Mouse (Mus musculus): ENCODE measurements around the gene Gm3285. TPM values are rescaled to one million over a fixed set of nuclear protein-coding genes. Genes with fewer than 3 reads are reported as not detected.

The Gm3285 gene
- polyA plus RNA-seq, 1 experiment from 2014 or later = not detected

- Histone ChIP-seq H3K27me3 (peaks cover 17% of the 10 kb centered on the region), H3K9me3 (replicated peaks) (no peaks in the 10 kb centered on the region), H3K27ac (no peak overlapping the region), H3K36me3 (no peaks in the 10 kb centered on the region), H3K9ac (no peak overlapping the region), H3K4me3 (peak overlapping the region; percentile 64; the same call in 1 of the 2 replicates), H3K4me1 (replicated peaks) (peaks cover 14% of the 10 kb centered on the region), H3K4me2 (peak overlapping the region; percentile 97)
- no peak for ATAC-seq (replicated peaks; ENCODE audit: insufficient number of reproducible peaks, insufficient read depth, low FRiP score, low read depth)
- WGBS = 86% methylated on average over 27 of the region's 27 CpGs
Observed at GRCm38 (mm10) chr10:77900903-77901818, 39.4 kb downstream of the Gm3285 start.

GRCm38 (mm10) chr10:77901871-77902210 lies 40.1 kb downstream of the Gm3285 start:
- no peaks in the 10 kb centered on the region for H3K36me3 ChIP-seq
- peak overlapping the region; percentile 60 for H3K9ac ChIP-seq
- H3K27me3 ChIP-seq = peaks cover 17% of the 10 kb centered on the region
- no peak for ATAC-seq (replicated peaks; ENCODE audit: insufficient number of reproducible peaks, insufficient read depth, low FRiP score, low read depth)
- 2% methylated on average over 14 of the region's 14 CpGs for WGBS
- no peak overlapping the region for H3K27ac ChIP-seq
- peak overlapping the region; percentile 97 for H3K4me2 ChIP-seq
- peak overlapping the region; percentile 64 for H3K4me3 ChIP-seq
- H3K9me3 ChIP-seq (replicated peaks) = no peaks in the 10 kb centered on the region
- H3K4me1 ChIP-seq (replicated peaks) = peaks cover 14% of the 10 kb centered on the region

DNA sequence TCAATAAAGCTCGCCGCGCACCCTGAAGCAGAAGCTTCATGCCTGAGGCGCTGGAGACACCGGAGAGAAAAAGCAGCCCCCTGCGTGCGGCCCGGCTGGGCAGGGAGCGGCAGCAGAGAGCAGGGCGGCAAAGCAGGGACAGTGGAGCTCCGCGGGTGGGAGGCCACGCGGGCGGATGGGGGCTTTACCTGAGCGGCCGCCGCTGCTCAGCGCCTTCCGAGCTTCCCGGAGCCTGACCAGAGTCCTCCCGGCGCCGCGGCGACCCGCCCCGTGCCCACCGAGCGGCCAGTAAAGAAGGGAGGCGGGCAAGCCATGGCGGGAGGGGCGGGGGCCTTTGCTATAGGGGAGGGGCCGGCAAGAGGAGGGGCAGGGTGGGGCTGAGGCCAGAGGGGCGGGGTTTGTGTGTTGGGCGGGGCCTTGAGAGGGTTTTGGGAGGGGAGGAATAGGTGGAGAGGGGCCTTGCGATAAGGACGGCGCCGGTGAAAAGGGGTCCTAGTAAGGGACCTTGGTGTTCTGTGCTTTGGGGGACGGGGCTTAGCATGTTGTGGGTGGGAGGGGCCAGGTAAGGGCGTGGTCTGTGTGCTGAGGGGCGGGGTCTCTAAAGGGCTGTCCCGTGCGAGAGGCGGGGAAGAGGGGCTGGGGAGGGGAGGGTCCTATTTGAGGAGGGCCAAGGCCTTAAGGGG lies 40.6 kb downstream of the Gm3285 start, which contains the start of gene Lrrc3:
Gene Lrrc3, minus strand, starts transcription at position 326 of the 683 bp plus-strand sequence.
- ATAC-seq (replicated peaks; ENCODE audit: insufficient number of reproducible peaks, insufficient read depth, low FRiP score, low read depth) = peak; percentile 78
- WGBS = under 1% methylated on average over 33 of the region's 46 CpGs
- H3K4me1 ChIP-seq (replicated peaks) = peaks cover 14% of the 10 kb centered on the region
- H3K4me3 ChIP-seq = peak within 1 kb of the TSS; percentile 64
- no peaks in the 10 kb centered on the region for H3K9me3 ChIP-seq (replicated peaks)
- H3K36me3 ChIP-seq = no peaks in the 10 kb centered on the region
- H3K9ac ChIP-seq = peak within 1 kb of the TSS; percentile 60
- H3K4me2 ChIP-seq = peak within 1 kb of the TSS; percentile 97
- no peak within 1 kb of the TSS for H3K27ac ChIP-seq
- peaks cover 17% of the 10 kb centered on the region for H3K27me3 ChIP-seq

DNA sequence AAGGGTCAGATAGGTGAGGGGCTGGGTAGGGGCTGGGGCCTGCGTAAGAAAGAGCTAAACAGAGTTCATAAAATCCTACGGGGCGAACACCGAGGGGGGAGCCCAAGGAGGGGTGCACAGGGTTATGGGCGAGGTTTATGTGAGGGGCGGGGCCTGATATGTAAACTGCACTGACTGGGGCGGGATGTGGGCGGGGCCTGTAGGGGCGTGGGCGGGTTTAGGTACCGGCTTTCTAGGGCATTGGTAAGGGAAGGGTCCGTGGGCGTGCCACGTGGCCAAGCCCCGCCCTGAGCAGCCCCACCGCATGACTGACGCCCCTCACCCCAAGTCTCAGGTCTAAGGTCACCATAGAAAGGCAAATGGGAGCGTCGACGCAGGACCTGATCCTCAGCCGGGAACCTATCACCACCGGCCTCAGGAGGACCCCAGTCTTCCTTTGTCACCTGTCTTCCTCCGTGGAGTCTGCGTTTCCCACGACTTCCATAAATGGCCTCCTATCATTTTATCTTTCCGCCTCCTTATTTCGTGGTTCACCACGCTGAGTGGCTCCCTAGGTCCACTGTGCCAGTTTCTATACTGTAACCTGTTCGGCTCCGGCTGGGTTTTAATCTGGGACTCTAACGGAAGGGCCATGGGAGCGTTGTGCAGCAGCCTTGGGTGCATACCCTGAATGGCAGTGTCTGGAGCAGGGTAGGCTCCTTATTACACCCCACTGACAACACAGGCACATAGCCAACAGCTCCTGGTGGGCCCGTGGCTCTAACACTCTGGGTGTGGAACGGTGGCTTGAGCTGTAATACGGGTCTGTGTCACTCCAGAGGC lies 41.3 kb downstream of the Gm3285 start:
- Histone ChIP-seq H3K9ac (no peak overlapping the region), H3K9me3 (replicated peaks) (no peaks in the 10 kb centered on the region), H3K4me3 (peak overlapping the region; percentile 64), H3K27ac (no peak overlapping the region), H3K36me3 (no peaks in the 10 kb centered on the region), H3K27me3 (peaks cover 17% of the 10 kb centered on the region), H3K4me1 (replicated peaks) (peaks cover 14% of the 10 kb centered on the region), H3K4me2 (peak overlapping the region; percentile 97)
- WGBS = 8% methylated on average over 35 of the region's 35 CpGs
- ATAC-seq (replicated peaks; ENCODE audit: insufficient number of reproducible peaks, insufficient read depth, low FRiP score, low read depth) = peak; percentile 60

Other genes starting within 250 kb of the Gm3285 start
- gene Ube2g2, start 239.7 kb upstream of the Gm3285 start, polyA plus RNA-seq (2015; fragmentation: Nextera tagmentation; extraction: Ambion mirVana) = 66.3 and 85.1 TPM in 2 replicates
- gene Tspear, start 175.4 kb upstream of the Gm3285 start, polyA plus RNA-seq (2015; fragmentation: Nextera tagmentation; extraction: Ambion mirVana) = 0.42 TPM in 1 of 2 replicates, not detected in the other
- gene Gm19402, start 171.2 kb upstream of the Gm3285 start, polyA plus RNA-seq (2015; fragmentation: Nextera tagmentation; extraction: Ambion mirVana) = not detected in 2 replicates
- gene Gm9508, start 164.7 kb upstream of the Gm3285 start, polyA plus RNA-seq (2015; fragmentation: Nextera tagmentation; extraction: Ambion mirVana) = not detected in 2 replicates
- gene Gm10272, start 155.3 kb upstream of the Gm3285 start, polyA plus RNA-seq (2015; fragmentation: Nextera tagmentation; extraction: Ambion mirVana) = not detected in 2 replicates
- gene Gm10024, start 150.5 kb upstream of the Gm3285 start, polyA plus RNA-seq (2015; fragmentation: Nextera tagmentation; extraction: Ambion mirVana) = not detected in 2 replicates
- gene Gm10142, start 146.2 kb upstream of the Gm3285 start, polyA plus RNA-seq (2015; fragmentation: Nextera tagmentation; extraction: Ambion mirVana) = not detected in 2 replicates
- not detected in 2 replicates for gene Krtap12-1, start 141.4 kb upstream of the Gm3285 start, polyA plus RNA-seq (2015; fragmentation: Nextera tagmentation; extraction: Ambion mirVana)
- gene Gm10100, start 135.5 kb upstream of the Gm3285 start, polyA plus RNA-seq (2015; fragmentation: Nextera tagmentation; extraction: Ambion mirVana) = not detected in 2 replicates
- gene Gm18596, start 119.3 kb upstream of the Gm3285 start, polyA plus RNA-seq (2015; fragmentation: Nextera tagmentation; extraction: Ambion mirVana) = not detected in 2 replicates
- not detected in 2 replicates for gene Gm9736, start 110.6 kb upstream of the Gm3285 start, polyA plus RNA-seq (2015; fragmentation: Nextera tagmentation; extraction: Ambion mirVana)
- gene Gm3233, start 102.3 kb upstream of the Gm3285 start, polyA plus RNA-seq (2015; fragmentation: Nextera tagmentation; extraction: Ambion mirVana) = not detected in 2 replicates
- gene Gm3238, start 90.7 kb upstream of the Gm3285 start, polyA plus RNA-seq (2015; fragmentation: Nextera tagmentation; extraction: Ambion mirVana) = not detected in 2 replicates
- gene Gm7138, start 85.0 kb upstream of the Gm3285 start, polyA plus RNA-seq (2015; fragmentation: Nextera tagmentation; extraction: Ambion mirVana) = not detected in 2 replicates
- not detected in 2 replicates for gene Gm3250, start 79.4 kb upstream of the Gm3285 start, polyA plus RNA-seq (2015; fragmentation: Nextera tagmentation; extraction: Ambion mirVana)
- not detected in 2 replicates for gene Gm7137, start 73.8 kb upstream of the Gm3285 start, polyA plus RNA-seq (2015; fragmentation: Nextera tagmentation; extraction: Ambion mirVana)
- gene Gm9639, start 66.9 kb upstream of the Gm3285 start, polyA plus RNA-seq (2015; fragmentation: Nextera tagmentation; extraction: Ambion mirVana) = not detected in 2 replicates
- gene Gm19668, start 62.8 kb upstream of the Gm3285 start, polyA plus RNA-seq (2015; fragmentation: Nextera tagmentation; extraction: Ambion mirVana) = not detected in 2 replicates
- not detected in 2 replicates for gene Gm9507, start 50.1 kb upstream of the Gm3285 start, polyA plus RNA-seq (2015; fragmentation: Nextera tagmentation; extraction: Ambion mirVana)
- gene Gm2696, start 47.3 kb upstream of the Gm3285 start, polyA plus RNA-seq (2015; fragmentation: Nextera tagmentation; extraction: Ambion mirVana) = not detected in 2 replicates
- gene Krtap10-4, start 34.9 kb upstream of the Gm3285 start, polyA plus RNA-seq (2015; fragmentation: Nextera tagmentation; extraction: Ambion mirVana) = not detected in 2 replicates
- gene Krtap10-10, start 26.0 kb upstream of the Gm3285 start, polyA plus RNA-seq (2015; fragmentation: Nextera tagmentation; extraction: Ambion mirVana) = not detected in 2 replicates
- gene Gm36176, start 15.2 kb upstream of the Gm3285 start, polyA plus RNA-seq (2015; fragmentation: Nextera tagmentation; extraction: Ambion mirVana) = not detected in 2 replicates
- gene Gm10318, start 9.1 kb upstream of the Gm3285 start, polyA plus RNA-seq (2015; fragmentation: Nextera tagmentation; extraction: Ambion mirVana) = not detected in 2 replicates
- gene Lrrc3, start 40.6 kb downstream of the Gm3285 start, polyA plus RNA-seq (2015; fragmentation: Nextera tagmentation; extraction: Ambion mirVana) = 1.1 and 2.2 TPM in 2 replicates
- gene Trpm2, start 108.6 kb downstream of the Gm3285 start, polyA plus RNA-seq (2015; fragmentation: Nextera tagmentation; extraction: Ambion mirVana) = 0.34 and 2.5 TPM in 2 replicates
- 16.7 and 20.8 TPM in 2 replicates for gene 1810043G02Rik, start 116.5 kb downstream of the Gm3285 start, polyA plus RNA-seq (2015; fragmentation: Nextera tagmentation; extraction: Ambion mirVana)
- 167 and 185 TPM in 2 replicates for gene Pfkl, start 148.1 kb downstream of the Gm3285 start, polyA plus RNA-seq (2015; fragmentation: Nextera tagmentation; extraction: Ambion mirVana)
- gene Dnmt3l, start 180.0 kb downstream of the Gm3285 start, polyA plus RNA-seq (2015; fragmentation: Nextera tagmentation; extraction: Ambion mirVana) = not detected in 2 replicates
- gene Aire, start 181.6 kb downstream of the Gm3285 start, polyA plus RNA-seq (2015; fragmentation: Nextera tagmentation; extraction: Ambion mirVana) = 0.16 and 1.5 TPM in 2 replicates
- gene Icosl, start 207.3 kb downstream of the Gm3285 start, polyA plus RNA-seq (2015; fragmentation: Nextera tagmentation; extraction: Ambion mirVana) = 1.5 and 2.9 TPM in 2 replicates

All from heart, embryonic 15.5 days (tissue).